Mouse (Mus musculus) ZHBTc4 (cell line): ENCODE data around the gene Brix1.

Source experiments
- DNase-seq: peaks from one replicate; pipeline ENCODE4 v3.0.0-alpha.2; 2011; ENCODE audit warnings: low read depth, low spot score

Brix1 gene

DNA sequence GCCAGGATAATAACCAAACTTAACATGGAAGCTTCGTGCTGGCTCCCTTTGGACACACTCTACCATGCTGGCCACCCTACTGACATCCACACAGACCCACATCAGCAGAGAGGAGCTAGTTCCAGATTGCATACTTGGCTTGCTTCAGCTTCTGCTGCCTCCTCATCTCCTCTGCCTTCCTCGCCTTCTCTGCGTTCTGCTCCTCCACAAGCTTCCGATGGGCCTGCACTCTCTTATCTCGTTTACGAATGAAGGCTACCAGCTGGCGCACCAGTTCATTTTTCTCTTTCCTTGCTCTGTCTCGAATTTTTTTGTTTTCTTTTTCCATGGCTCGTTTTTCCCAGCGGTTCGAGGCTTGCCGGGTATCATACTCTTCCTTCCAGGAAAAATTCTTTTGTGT, 24.8 kb downstream of the Brix1 start:
- DNase-seq = no peak

DNA sequence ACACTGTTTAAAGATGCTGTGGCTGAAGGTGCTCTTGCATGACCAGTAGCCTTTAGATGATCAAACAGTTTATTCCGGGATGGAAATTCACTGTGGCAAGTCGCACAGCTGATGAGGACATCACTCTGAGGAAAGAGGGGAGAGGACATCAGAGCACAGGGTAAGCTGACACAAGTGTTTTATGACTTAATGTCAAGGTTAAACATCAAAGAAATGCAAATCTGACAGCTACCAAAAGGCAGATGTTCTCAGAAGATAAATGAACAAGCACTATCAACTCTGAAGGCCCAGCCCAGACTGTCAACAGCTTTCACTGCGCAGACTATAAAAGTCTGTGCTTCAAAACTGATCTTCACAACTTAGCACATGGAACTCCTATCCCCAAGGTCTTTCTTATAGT, 38.6 kb downstream of the Brix1 start:
- DNase-seq = peak; percentile 26

DNA sequence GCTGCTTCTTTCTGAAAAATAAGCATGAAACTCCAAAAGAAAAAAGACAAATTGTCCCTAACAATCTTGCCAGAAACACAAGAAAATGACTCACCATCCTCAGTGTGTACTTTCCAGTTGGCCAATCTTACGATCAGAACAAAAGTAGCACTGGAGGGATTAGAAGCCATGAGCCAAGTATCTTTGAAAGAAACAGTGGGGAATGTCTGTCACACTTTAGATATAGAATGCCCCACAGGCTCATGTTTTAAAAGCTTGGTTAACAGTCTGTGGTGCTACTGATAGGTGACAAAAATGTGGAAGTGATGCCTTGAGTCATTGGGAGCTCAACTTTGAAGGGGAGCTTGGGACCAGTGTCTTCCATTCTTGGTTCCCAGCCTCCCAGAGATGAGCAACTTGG, 43.5 kb downstream of the Brix1 start:
- DNase-seq = no peak

DNA sequence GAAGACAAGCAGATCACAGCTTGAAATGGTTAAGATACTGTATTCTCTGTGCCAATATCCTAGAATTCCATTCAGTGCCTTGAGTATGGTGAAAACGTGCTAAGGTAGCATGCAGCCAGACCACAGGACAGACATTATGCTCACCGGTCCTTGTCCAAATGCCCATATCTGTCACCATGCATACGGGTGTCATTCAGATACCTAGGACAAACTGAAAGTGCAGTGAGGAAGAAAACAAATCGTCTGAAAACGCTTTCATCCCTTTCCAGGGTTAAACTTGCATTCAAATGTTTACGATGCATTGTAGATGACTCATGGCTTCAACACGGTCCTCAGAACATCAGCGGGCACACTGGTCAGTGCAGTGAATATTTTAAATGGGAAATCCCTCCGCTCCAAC, 44.3 kb downstream of the Brix1 start:
- DNase-seq = no peak

DNA sequence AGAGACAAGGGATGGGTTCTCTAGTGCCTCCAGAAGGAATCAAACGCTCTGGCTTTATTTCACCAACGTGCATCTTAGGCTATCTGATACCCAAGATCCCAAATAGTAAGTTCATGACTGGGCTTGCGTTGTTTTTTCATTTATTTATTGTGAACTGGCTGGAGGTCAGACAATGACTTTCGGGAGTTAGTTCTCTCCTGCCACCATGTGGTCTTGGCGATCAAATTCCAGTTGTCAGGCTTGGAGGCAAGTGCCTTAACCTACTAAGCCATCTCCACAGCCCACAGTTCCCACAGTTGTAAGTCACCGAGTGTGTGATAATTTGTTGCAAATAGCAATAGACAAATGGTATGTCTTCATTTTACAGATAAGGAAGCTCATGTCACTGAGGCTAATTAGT, 45.8 kb downstream of the Brix1 start:
- no peak for DNase-seq

DNA sequence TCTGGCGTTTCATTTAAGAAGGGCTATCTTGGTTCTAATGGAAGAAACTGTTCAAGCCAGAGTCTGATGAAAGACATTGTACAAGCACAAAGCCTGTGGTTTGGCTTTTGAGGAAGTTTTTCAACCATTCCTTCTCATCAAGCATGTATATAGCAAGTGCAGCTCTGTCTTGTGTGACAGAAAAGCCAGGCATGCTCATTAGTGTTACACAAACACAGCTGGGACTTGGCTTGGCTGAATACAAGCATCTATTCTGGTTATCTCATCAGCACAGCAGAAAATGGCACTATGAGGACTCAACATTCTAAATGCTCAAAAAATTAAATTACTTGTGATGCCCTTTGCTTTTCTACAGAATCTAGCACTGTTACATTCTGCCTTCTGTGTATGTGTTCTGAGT, 48.9 kb downstream of the Brix1 start:
- DNase-seq = no peak

DNA sequence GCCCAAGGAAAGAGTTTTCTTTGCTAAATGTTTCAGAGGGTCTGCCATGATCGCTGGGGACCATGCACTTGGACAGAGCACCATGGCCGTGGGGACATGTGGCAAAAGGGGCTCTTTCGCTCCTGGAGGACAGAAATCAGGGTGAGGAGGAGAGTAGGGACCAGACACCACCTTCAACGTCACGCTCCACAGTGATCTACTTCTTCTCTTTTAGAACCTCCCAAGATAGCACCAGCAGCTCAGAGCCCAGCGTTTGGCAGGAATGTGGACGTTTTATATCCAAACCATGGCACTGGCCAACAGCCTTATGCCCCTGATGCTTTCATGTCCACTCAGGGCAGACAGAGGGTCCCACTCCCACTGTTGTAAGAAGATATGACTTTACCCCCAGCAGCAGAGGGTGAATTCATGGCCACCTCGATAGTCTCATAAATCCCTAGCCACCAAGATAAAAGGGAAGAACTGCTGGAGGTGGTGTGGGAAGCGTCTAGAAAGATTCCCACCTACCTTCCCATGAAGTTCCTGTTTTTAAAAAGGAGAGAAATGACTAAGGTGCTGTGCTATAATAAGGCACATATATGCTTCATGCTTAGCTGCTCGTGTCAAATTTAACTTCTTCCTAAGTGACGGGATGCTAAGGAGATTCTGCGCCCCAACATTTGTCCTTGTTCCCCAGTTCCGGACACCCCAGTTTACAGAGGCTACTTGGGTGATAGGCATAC, 59.0 kb downstream of the Brix1 start:
- DNase-seq = no peak

DNA sequence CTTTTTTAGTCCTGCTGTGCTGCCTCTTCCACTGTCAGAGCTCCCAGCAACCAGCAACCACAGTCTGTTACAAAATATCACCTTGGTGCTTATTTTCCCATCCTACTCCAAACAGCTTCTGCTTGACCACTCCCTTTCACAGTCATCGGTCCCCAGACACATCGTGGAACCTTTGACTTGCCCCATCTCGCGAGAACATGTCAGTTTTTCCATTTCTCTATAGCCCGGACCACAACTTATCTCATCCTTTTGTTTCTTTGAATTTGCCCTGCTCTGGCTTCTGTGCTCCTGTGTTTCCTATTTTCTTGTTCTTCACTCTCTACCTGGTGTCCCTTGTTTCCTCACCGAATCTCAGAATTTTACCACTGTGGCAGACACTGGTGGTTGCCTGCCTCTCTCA, 59.6 kb downstream of the Brix1 start:
- DNase-seq = no peak
